Mouse (Mus musculus) hindbrain, embryonic 10.5 days (tissue): Measurements from ENCODE around the gene Tet1. TPM values are rescaled to one million over a fixed set of nuclear protein-coding genes. Genes with fewer than 3 reads are reported as not detected.

Experiments
- DNase-seq: peaks from one replicate; pipeline ENCODE4 v3.0.0-alpha.2; 2017; ENCODE audit warnings: low spot score
- H3K27ac ChIP-seq: fragments of 300-500 bp; sonication (generic); 2 replicates; pipeline ENCODE4 v1.5.1; 2016; ENCODE audit warnings: mild to moderate bottlenecking, moderate library complexity
- H3K27me3 ChIP-seq: fragments of 300-500 bp; sonication (generic); 2 replicates; pipeline ENCODE4 v1.6.1; 2016; ENCODE audit warnings: mild to moderate bottlenecking; ENCODE audit not compliant: poor library complexity, insufficient read depth, severe bottlenecking
- H3K36me3 ChIP-seq: fragments of 300-500 bp; sonication (generic); 2 replicates; pipeline ENCODE4 v1.6.1; 2016; ENCODE audit warnings: mild to moderate bottlenecking, moderate library complexity
- H3K4me1 ChIP-seq: fragments of 300-500 bp; sonication (generic); replicated peaks from 2 replicates; pipeline ENCODE4 v1.6.1; 2016; ENCODE audit warnings: mild to moderate bottlenecking
- H3K4me3 ChIP-seq: fragments of 300-500 bp; sonication (generic); 2 replicates; pipeline ENCODE4 v1.5.1; 2016; ENCODE audit warnings: mild to moderate bottlenecking, moderate library complexity
- H3K9me3 ChIP-seq: fragments of 300-500 bp; sonication (generic); 2 replicates; pipeline ENCODE4 v1.6.1; 2016; ENCODE audit warnings: mild to moderate bottlenecking, moderate library complexity
- WGBS: fragments of 180-500 bp; shearing (Covaris S2); methylation state at CpG from one replicate; pipeline ENCODE4 v1.1.7; 2016; 5-methylcytosine and 5-hydroxymethylcytosine counted together
- polyA plus RNA-seq: library from polyadenylated mRNA; unstranded; fragments of >200 nt; fragmentation: Nextera tagmentation; extraction: Ambion mirVana; gene quantifications from 2 replicates; pipeline ENCODE4 v1.2.1, GENCODE M21; 2016

Gene Tet1
- polyA plus RNA-seq, 1 experiment from 2014 or later: 26.7 TPM

DNA sequence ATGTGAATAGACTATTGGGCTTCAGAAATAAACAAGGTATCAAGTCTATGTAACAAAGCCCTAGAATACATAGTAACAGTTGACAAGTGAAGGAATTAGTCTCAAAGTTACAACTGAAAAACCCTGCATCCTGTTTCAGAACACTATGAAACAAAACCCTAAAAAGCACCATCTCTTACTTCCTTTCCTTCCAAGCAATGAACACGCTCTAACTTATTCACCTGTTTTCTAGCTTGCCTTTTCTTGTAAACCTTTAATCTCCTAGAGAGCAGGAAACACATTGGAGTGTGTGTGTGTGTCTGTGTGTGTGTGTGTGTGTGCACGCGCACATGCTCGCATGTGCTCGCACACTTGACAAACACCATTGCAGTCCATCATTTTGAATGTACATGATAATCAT, 49.8 kb downstream of the Tet1 start:
- peaks cover 3% of the 10 kb centered on the region; the same call in 1 of the 2 replicates for H3K9me3 ChIP-seq
- no peak overlapping the region for H3K27ac ChIP-seq
- H3K36me3 ChIP-seq: peaks cover 29% of the 10 kb centered on the region
- H3K27me3 ChIP-seq: no peaks in the 10 kb centered on the region
- peaks cover 7% of the 10 kb centered on the region for H3K4me1 ChIP-seq
- WGBS: 94% methylated on average over 5 of the region's 5 CpGs
- no peak overlapping the region for H3K4me3 ChIP-seq
- no peak for DNase-seq

DNA sequence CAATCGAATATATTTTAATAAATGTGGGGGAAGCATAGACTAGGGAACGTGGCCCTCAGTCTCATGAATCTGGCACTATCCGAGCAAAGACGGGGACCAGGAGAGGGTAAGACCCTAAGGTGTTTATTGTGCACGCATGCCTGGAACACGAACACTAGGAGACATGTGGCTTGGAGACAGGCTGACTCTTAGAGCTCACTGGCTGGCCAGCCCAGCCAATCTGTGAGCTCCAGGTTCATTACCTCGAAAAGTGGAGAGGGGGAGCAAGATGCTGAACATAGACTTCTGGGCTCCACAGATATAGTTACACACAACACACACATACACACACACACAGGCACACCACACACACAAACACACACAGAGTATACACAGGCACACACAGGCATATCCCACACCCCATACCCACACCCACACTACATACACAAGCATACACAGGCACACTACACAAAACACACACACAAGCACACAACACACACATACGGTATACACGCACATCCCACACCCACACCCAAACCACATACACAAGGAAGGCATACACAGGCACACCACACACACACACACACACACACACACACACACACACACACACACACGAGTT, 52.0 kb downstream of the Tet1 start:
- H3K27ac ChIP-seq: no peak overlapping the region
- no peaks in the 10 kb centered on the region for H3K4me1 ChIP-seq
- no peak for DNase-seq
- H3K36me3 ChIP-seq: peaks cover 16% of the 10 kb centered on the region
- no peaks in the 10 kb centered on the region for H3K27me3 ChIP-seq
- WGBS: 88% methylated on average over 10 of the region's 10 CpGs
- H3K9me3 ChIP-seq: no peaks in the 10 kb centered on the region
- H3K4me3 ChIP-seq: no peak overlapping the region

DNA sequence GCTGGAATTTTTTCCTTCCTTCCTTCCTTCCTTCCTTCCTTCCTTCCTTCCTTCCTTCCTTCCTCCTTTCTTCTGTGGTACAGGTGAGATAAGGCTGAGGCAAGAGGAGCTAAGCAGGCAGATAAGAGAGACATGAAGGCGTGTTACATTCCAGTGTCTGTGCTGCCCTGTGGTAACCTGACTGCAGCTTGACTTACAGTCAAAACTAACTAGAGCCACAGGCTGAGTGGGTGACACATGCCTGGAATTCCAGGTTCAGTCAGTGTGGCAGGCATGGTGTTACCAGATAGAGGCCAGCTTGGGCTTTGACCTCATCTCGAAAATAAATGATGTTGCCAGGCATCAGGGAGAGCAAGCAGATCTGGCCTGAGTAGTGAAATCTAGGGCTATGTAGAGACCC, 53.8 kb downstream of the Tet1 start:
- Histone ChIP-seq H3K9me3 (no peaks in the 10 kb centered on the region), H3K36me3 (no peaks in the 10 kb centered on the region), H3K4me1 (0 out of 2 replicates have a peak, but pooled peaks cover 3% of the 10 kb centered on the region), H3K27me3 (no peaks in the 10 kb centered on the region), H3K27ac (no peak overlapping the region), H3K4me3 (no peak overlapping the region)
- 71% methylated on average over 2 of the region's 2 CpGs for WGBS
- no peak for DNase-seq

DNA sequence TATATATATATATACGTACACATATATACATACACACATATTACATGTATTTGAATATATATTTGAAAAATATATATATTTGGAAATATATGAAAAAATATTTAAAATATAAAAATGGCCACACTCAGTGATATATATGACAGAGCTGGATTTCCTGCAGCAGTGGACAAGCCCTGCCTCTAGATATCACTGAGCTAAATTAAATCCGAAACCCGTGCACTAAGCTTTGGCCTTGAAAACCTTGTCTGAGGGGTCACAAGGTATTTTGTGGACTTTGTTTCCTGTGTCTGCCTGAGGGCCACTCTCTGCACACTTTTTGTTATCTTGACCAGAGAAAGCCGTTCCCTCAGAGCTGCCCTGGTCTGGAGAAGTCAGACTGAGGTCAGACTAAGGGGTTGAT, 54.2 kb downstream of the Tet1 start:
- H3K36me3 ChIP-seq: no peaks in the 10 kb centered on the region
- DNase-seq: no peak
- no peaks in the 10 kb centered on the region for H3K27me3 ChIP-seq
- no peaks in the 10 kb centered on the region for H3K9me3 ChIP-seq
- H3K4me1 ChIP-seq: 0 out of 2 replicates have a peak, but pooled peaks cover 3% of the 10 kb centered on the region
- H3K27ac ChIP-seq: no peak overlapping the region
- WGBS: 83% methylated on average over 4 of the region's 4 CpGs
- H3K4me3 ChIP-seq: no peak overlapping the region

- no peaks in the 10 kb centered on the region for H3K9me3 ChIP-seq
- H3K27me3 ChIP-seq: no peaks in the 10 kb centered on the region
- DNase-seq: no peak
- 0 out of 2 replicates have a peak, but pooled peaks cover 3% of the 10 kb centered on the region for H3K4me1 ChIP-seq
- no peaks in the 10 kb centered on the region for H3K36me3 ChIP-seq
- 86% methylated on average over 7 of the region's 7 CpGs for WGBS
- H3K27ac ChIP-seq: no peak overlapping the region
- no peak overlapping the region for H3K4me3 ChIP-seq
Observed at GRCm38 (mm10) chr10:62851578-62851977, 57.2 kb downstream of the Tet1 start.

GRCm38 (mm10) chr10:62851025-62851424, 57.8 kb downstream of the Tet1 start:
- Histone ChIP-seq H3K36me3 (no peaks in the 10 kb centered on the region), H3K4me3 (no peak overlapping the region), H3K9me3 (no peaks in the 10 kb centered on the region), H3K4me1 (0 out of 2 replicates have a peak, but pooled peaks cover 3% of the 10 kb centered on the region), H3K27me3 (no peaks in the 10 kb centered on the region), H3K27ac (no peak overlapping the region)
- WGBS: 79% methylated on average over 4 of the region's 4 CpGs
- DNase-seq: no peak

- DNase-seq: no peak
Observed at GRCm38 (mm10) chr10:62848783-62849182, 60.0 kb downstream of the Tet1 start.

GRCm38 (mm10) chr10:62847069-62847626, 61.6 kb downstream of the Tet1 start:
- peaks cover 8% of the 10 kb centered on the region; the same call in 1 of the 2 replicates for H3K4me1 ChIP-seq
- no peak overlapping the region for H3K4me3 ChIP-seq
- H3K27ac ChIP-seq: no peak overlapping the region
- H3K36me3 ChIP-seq: no peaks in the 10 kb centered on the region
- no peak for DNase-seq
- 90% methylated on average over 12 of the region's 12 CpGs for WGBS
- H3K27me3 ChIP-seq: no peaks in the 10 kb centered on the region
- no peaks in the 10 kb centered on the region for H3K9me3 ChIP-seq

More at GRCm38 (mm10) chr10:62848783-62849182, 60.0 kb downstream of the Tet1 start:
- Histone ChIP-seq H3K36me3 (no peaks in the 10 kb centered on the region), H3K9me3 (no peaks in the 10 kb centered on the region), H3K27ac (no peak overlapping the region), H3K4me1 (peaks cover 4% of the 10 kb centered on the region; the same call in 1 of the 2 replicates), H3K27me3 (no peaks in the 10 kb centered on the region), H3K4me3 (no peak overlapping the region)
- WGBS: 95% methylated on average over 2 of the region's 2 CpGs

GRCm38 (mm10) chr10:62843787-62844491, 64.9 kb downstream of the Tet1 start:
- no peak overlapping the region for H3K4me3 ChIP-seq
- H3K27ac ChIP-seq: no peak overlapping the region
- H3K36me3 ChIP-seq: peaks cover 17% of the 10 kb centered on the region
- WGBS: 72% methylated on average over 9 of the region's 9 CpGs
- H3K4me1 ChIP-seq: peaks cover 5% of the 10 kb centered on the region; the same call in 1 of the 2 replicates
- no peaks in the 10 kb centered on the region for H3K27me3 ChIP-seq
- DNase-seq: no peak
- no peaks in the 10 kb centered on the region for H3K9me3 ChIP-seq

DNA sequence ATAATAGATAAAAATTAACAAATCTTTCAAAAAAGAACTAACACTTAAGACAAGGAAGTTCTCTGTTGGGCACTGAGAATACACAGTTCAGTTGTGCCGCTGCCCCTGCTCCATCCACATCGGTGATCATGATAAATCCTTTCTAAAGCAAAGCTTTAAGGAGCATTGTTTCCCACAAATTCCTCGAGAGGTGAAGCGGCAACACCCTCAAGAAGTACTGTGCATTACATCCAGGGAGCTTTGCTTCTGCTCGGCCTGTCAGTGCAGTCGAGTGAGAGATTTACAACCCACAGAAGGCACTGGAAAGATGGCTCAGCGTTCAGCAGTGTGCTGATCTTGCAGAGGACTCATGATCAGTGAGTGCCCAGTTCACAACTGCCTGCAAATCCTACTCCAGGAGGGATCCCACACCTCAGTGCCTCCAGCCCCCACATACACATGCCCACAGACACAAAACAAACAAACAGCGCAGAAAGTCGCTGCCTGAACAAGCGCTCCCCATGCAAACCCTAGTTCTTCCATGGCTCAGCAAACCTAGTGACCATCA, 66.8 kb downstream of the Tet1 start:
- WGBS: 84% methylated on average over 10 of the region's 10 CpGs
- Histone ChIP-seq H3K27me3 (no peaks in the 10 kb centered on the region), H3K9me3 (no peaks in the 10 kb centered on the region), H3K4me1 (peaks cover 5% of the 10 kb centered on the region; the same call in 1 of the 2 replicates), H3K27ac (no peak overlapping the region), H3K36me3 (peaks cover 36% of the 10 kb centered on the region), H3K4me3 (no peak overlapping the region)
- no peak for DNase-seq

GRCm38 (mm10) chr10:62840687-62841086, 68.1 kb downstream of the Tet1 start:
- no peak for DNase-seq
- Histone ChIP-seq H3K9me3 (no peaks in the 10 kb centered on the region), H3K27ac (no peak overlapping the region), H3K4me3 (no peak overlapping the region), H3K36me3 (peaks cover 40% of the 10 kb centered on the region), H3K4me1 (peaks cover 5% of the 10 kb centered on the region; the same call in 1 of the 2 replicates), H3K27me3 (no peaks in the 10 kb centered on the region)
- 93% methylated on average over 7 of the region's 7 CpGs for WGBS

DNA sequence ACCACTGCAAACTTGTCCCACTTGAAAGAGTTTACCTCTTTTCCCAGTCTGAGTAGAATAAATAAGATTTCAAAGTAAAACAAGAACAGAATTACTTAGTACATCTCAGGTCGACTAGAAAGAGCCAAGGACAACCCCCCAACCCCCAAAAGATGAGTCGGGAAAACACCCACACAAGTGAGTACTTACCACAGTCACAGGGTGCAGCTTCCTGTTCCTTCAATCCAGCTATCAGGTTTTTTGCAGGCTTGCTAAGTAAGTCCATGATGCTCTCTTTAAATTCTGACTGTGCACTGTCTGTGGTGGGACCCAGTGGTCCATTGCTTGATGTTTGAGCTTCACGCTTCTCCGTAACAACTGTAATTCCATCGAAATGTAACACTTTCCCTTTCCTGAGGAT, 70.8 kb downstream of the Tet1 start:
- peaks cover 60% of the 10 kb centered on the region for H3K36me3 ChIP-seq
- H3K4me1 ChIP-seq: no peaks in the 10 kb centered on the region
- 91% methylated on average over 5 of the region's 5 CpGs for WGBS
- no peaks in the 10 kb centered on the region for H3K9me3 ChIP-seq
- DNase-seq: no peak
- H3K27me3 ChIP-seq: no peaks in the 10 kb centered on the region
- no peak overlapping the region for H3K4me3 ChIP-seq
- H3K27ac ChIP-seq: no peak overlapping the region

DNA sequence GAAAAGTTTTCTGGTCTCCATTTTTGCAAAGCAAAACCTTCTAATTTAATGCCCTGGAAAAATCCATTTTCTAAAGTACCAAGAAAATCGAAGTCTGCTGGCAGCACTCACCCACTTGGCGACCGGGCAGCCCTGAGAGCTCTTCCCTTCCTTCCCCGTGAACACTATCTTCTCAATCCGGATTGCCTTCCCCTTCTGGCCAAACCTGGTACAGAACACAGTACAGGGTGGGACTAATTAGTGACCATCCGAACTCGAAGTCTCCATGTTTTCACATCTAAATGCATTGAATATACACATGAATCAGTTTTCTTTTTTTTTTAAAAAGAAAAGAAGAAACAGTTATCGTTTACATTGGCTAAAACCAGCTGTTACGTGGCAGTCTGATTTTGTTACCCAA, 76.0 kb downstream of the Tet1 start:
- no peak for DNase-seq
- Histone ChIP-seq H3K9me3 (no peaks in the 10 kb centered on the region), H3K27ac (no peak overlapping the region), H3K36me3 (peaks cover 62% of the 10 kb centered on the region), H3K27me3 (no peaks in the 10 kb centered on the region), H3K4me1 (no peaks in the 10 kb centered on the region), H3K4me3 (no peak overlapping the region)
- WGBS: 85% methylated on average over 9 of the region's 9 CpGs
